Mouse (Mus musculus): ENCODE measurements around the gene Myo5a. TPM values are rescaled to one million over a fixed set of nuclear protein-coding genes. Genes with fewer than 3 reads are reported as not detected.
A peak's percentile ranks its signal among the peaks of the same experiment; 100 is the strongest.

Gene Myo5a
- total RNA-seq, 2 experiments from 2014 or later, result 307 to 308 TPM

DNA sequence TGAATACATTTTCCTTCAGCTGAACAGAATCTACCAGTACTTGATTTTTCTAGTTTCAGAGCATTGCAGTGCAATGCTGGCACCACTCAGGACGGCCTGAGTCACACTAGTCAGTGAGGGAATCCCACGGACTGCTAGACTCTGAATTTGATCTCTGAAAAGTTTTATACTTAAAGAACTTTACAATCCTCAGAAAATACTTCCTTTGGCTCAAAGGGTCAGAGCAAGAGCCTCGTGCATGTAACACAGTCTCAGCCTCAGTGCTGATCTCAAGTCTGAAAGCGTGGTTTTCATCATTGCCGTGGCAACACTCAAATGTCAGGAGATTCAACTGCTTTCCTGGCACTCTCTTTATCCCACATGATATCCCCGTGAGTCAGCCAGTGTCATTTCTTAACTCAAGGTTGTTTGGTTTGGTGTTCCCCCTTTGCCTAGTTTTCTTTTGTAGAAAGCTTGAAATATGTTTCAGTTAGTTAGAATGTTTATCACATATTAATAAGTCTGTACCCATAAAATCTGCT is 53.4 kb downstream of the Myo5a start:
- intact Hi-C loops (cut with DNase I), result no loop called here
- no peak overlapping the region for H3K4me3 ChIP-seq
- H3K27ac ChIP-seq, result no peak overlapping the region
- DNase-seq (ENCODE audit: extremely low spot score in 1 of 2, low spot score in 2 of 2), result no peak
- TF ChIP-seq CTCF (IDR thresholded peaks at IDR 0.05), result no peak

DNA sequence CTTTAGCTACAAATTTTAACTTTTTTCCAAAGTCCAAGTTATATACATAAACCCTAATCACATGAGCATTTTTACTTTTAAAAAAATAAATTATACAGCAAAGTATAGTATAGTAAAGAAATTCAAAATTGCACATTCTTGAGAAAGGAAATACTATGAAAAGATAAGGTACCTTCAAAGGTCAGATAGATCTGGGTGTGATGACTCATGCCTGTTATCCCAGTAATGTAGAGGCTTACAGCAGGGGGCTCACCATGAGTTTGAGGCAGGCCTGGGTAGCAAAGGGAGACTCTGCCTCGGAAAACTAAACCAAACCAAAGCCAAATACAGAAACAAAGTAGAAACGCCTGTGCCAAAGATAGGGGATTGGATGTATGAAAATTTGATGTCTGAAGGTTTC is 59.7 kb downstream of the Myo5a start:
- intact Hi-C loops (cut with DNase I), result no loop called here
- Histone ChIP-seq H3K27ac (no peak overlapping the region), H3K4me3 (no peak overlapping the region)
- no peak for TF ChIP-seq CTCF (IDR thresholded peaks at IDR 0.05)
- DNase-seq (ENCODE audit: extremely low spot score in 1 of 2, low spot score in 2 of 2), result no peak

- intact Hi-C loops (cut with DNase I), result no loop called here
- H3K4me3 ChIP-seq, result no peak overlapping the region
- no peak overlapping the region for H3K27ac ChIP-seq
- no peak for DNase-seq (ENCODE audit: extremely low spot score in 1 of 2, low spot score in 2 of 2)
- TF ChIP-seq CTCF (IDR thresholded peaks at IDR 0.05), result no peak
These were observed 76.1 kb downstream of the Myo5a start for GRCm38 (mm10) chr9:75146911-75147310.

GRCm38 (mm10) chr9:75160525-75160924 is 89.7 kb downstream of the Myo5a start:
- no peak for TF ChIP-seq CTCF (IDR thresholded peaks at IDR 0.05)
- intact Hi-C loops (cut with DNase I), result no loop called here
- Histone ChIP-seq H3K4me3 (no peak overlapping the region), H3K27ac (peak overlapping the region; percentile 65)
- DNase-seq (ENCODE audit: extremely low spot score in 1 of 2, low spot score in 2 of 2), result no peak

DNA sequence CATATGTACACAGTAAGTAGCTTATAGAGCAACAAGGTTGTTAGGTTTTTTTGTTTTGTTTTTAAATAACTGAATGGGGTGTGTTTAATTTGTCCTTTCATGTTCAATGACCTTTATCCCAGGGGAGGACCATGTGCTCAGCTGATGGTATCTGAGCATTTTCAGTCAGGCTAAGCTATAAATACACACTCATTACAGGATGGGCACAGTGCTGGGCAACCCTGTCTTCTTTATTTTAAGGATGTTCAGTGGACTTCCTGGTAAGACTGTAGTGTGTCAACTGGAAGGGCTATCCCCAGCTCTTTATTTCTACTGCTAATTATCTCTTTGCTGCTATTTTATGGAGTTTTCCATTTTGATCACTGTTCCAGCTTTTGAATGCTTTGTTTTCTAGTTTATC is 92.8 kb downstream of the Myo5a start:
- intact Hi-C loops (cut with DNase I), result no loop called here
- TF ChIP-seq CTCF (IDR thresholded peaks at IDR 0.05), result no peak
- H3K4me3 ChIP-seq, result no peak overlapping the region
- no peak for DNase-seq (ENCODE audit: extremely low spot score in 1 of 2, low spot score in 2 of 2)
- no peak overlapping the region for H3K27ac ChIP-seq

DNA sequence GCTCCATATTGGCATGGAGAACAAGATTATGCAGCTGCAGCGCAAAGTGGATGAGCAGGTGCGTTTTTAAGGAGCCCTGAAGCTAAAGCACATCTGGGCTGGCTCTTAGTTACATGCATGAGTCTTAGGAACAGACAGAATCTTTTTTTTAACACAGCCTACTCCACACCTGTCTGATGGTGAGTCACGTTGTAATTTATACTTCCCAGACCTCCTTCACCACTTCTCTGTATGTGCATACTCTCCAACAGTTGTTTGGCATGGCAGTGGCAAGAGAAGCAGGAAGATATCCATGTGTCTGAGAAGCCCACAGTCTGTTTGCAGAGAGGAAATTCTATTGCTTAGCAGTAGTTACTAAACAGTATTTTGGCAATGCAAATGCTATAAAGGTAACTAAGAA is 100.9 kb downstream of the Myo5a start:
- Histone ChIP-seq H3K4me3 (no peak overlapping the region), H3K27ac (peak overlapping the region; percentile 30; the same call in 1 of the 2 replicates)
- TF ChIP-seq CTCF (IDR thresholded peaks at IDR 0.05), result no peak
- no peak for DNase-seq (ENCODE audit: extremely low spot score in 1 of 2, low spot score in 2 of 2)
- intact Hi-C loops (cut with DNase I), result no loop called here

DNA sequence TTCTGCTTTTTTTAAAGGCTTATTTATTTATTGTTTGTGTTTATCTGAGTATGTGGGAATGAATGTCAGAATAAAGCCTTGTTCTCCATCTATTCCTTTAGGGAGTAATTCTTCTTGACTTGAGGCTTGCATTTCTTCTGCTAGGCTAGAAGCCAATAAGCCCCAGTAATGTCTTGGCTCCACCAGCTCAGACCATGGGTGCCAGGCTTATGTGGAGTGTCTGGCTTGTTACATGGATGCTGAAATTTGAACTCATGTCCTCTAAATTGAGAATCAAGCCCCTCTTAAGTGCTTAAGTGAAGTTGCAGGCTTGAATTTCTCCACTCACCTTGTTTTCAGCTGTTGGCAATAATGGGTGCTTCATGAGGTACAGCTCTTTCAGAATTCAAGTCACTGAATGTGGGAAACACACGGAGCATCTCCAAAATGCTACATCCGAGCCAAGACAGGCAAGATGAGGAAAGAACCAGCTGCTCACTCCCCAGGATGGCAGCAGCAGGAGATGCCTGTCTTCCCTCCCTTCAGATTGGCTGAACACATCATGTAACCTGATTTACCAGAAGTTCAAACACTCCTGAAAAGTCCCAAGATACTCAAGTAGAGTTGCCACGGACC is 116.9 kb downstream of the Myo5a start:
- no peak for TF ChIP-seq CTCF (IDR thresholded peaks at IDR 0.05)
- Histone ChIP-seq H3K4me3 (no peak overlapping the region), H3K27ac (peak overlapping the region; percentile 10)
- intact Hi-C loops (cut with DNase I), result no loop called here
- no peak for DNase-seq (ENCODE audit: extremely low spot score in 1 of 2, low spot score in 2 of 2)

DNA sequence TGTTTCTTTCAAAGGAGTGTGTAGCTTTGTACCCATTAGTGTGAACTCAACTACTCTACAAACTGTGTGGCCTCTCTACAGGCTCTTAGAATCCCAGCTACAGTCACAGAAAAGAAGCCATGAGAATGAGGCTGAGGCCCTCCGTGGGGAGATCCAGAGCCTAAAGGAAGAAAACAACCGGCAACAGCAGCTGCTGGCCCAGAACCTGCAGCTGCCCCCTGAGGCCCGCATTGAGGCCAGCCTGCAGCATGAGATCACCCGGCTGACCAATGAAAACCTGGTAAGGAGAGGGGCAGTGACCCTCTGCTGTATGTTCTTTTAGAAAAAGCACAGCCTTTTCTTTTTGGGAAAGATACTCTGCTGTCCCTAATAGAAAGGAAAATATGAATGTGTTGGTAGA is 123.0 kb downstream of the Myo5a start:
- intact Hi-C loops (cut with DNase I), result loop anchor here (5.0 kb wide), 1 partner anchor 137 kb away; no protein-coding TSS in a partner anchor
- no peak for TF ChIP-seq CTCF (IDR thresholded peaks at IDR 0.05)
- H3K27ac ChIP-seq, result peak overlapping the region; percentile 86
- DNase-seq (ENCODE audit: extremely low spot score in 1 of 2, low spot score in 2 of 2), result no peak
- no peak overlapping the region for H3K4me3 ChIP-seq

DNA sequence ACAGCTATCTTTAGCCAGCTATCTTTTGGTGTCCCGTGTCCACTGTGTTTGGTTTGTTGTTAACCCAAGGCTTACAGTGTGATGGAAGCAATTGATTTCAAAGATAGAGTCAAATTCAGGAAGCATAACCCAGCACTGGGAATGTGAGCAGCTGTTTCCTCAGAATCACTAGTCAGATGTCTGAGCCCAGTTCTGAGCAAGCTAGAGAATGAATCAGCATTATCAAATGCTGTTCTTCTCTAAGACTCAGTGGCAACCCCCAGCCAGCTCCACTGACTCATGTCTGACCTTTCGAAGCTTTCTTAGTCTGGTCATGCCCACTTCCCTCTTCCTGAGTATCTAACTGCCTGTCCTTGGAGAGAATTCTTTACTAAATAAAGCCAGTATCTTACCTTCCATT is 125.5 kb downstream of the Myo5a start:
- peak overlapping the region; percentile 86 for H3K27ac ChIP-seq
- H3K4me3 ChIP-seq, result no peak overlapping the region
- intact Hi-C loops (cut with DNase I), result loop anchor here (1.0 to 5.0 kb wide), 2 partner anchors 52 to 124 kb away; partner anchors contain the start of gene Myo5a
- peak; percentile 40 to 53 for DNase-seq (ENCODE audit: extremely low spot score in 1 of 2, low spot score in 2 of 2)
- TF ChIP-seq CTCF (IDR thresholded peaks at IDR 0.05), result no peak

DNA sequence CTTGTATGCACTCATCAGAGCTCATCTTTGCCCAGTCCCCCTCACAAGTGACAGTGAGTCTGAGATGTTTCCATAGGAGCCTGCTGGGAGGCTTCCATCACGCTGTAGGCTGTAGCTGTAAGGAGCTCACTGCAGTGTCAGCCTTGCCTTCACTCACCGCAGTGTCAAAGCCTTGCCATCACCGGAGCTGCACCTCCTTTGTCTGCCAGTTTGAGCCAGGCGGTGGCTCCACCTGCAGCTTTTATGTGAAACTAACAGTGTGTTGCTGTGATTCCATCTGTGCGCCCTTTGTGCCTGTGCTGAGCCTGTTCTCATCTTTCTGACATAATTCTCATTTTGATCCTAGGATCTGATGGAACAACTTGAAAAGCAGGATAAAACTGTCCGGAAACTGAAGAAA is 126.5 kb downstream of the Myo5a start:
- intact Hi-C loops (cut with DNase I), result loop anchor here (5.0 kb wide), 1 partner anchor 125 kb away; the partner anchor contains the start of gene Myo5a
- Histone ChIP-seq H3K4me3 (no peak overlapping the region), H3K27ac (peak overlapping the region; percentile 86)
- DNase-seq (ENCODE audit: extremely low spot score in 1 of 2, low spot score in 2 of 2), result peak; percentile 37 to 49
- TF ChIP-seq CTCF (IDR thresholded peaks at IDR 0.05), result peak; percentile 40

DNA sequence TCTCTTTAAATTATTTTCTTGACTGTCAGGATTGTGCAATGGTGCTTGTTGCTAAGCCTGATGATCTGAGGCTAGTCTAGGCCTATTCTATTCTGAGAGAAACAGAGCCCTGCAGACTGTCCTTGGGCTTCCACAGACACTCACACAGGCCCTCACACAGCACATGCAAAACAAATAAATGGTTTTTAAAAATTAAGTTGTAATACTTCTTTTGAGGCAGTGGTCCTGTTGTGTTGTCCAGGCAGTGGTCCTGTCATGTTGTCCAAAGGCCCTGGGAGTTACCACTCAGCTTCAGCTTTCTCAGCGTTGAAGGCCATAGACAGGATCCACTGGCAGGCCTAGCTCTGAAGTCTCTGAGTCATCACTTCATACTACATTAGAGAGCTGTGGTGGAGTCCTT is 130.7 kb downstream of the Myo5a start:
- TF ChIP-seq CTCF (IDR thresholded peaks at IDR 0.05), result no peak
- no peak overlapping the region for H3K4me3 ChIP-seq
- peak overlapping the region; percentile 70 for H3K27ac ChIP-seq
- intact Hi-C loops (cut with DNase I), result no loop called here
- no peak for DNase-seq (ENCODE audit: extremely low spot score in 1 of 2, low spot score in 2 of 2)

DNA sequence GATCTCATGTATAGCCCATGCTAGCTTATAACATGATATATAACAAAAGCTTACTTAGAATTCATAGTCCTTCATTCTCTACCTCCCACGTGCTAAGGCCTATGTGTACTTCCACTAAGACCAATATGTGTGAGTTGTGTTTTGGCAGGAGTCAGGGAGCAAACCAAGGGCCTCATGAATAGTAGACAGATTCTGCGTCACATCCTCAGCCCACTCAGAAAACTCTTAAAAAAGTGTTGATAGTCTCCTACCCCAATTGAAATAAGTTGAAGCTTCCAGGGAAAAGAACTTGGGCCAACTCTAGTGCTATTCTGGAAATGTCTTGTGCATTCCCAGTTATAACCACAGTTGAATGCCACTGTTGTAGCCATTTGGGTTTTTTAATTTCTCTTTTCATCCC is 131.2 kb downstream of the Myo5a start:
- no peak overlapping the region for H3K4me3 ChIP-seq
- peak overlapping the region; percentile 70 for H3K27ac ChIP-seq
- intact Hi-C loops (cut with DNase I), result no loop called here
- no peak for DNase-seq (ENCODE audit: extremely low spot score in 1 of 2, low spot score in 2 of 2)
- TF ChIP-seq CTCF (IDR thresholded peaks at IDR 0.05), result no peak; the same call in 1 of the 2 replicates

DNA sequence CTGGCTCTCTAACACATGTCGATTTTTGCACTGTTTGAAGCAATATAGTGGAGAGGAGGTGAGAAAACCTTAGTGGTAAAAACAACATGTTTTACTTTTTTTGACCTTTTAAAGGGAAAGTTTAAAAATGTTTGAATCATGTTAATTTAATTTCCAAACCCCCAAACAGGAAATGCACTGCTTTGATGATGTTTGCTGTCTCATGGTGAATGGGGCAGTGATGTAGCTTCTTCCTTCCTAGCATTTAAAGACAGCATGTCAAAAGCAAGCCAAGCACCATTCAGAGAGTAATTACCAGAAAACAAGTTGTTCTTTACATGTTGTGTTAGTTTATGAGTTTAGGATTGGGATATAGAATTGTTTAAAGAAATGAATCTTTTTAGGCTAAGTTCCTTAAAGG is 138.4 kb downstream of the Myo5a start:
- no peak for DNase-seq (ENCODE audit: extremely low spot score in 1 of 2, low spot score in 2 of 2)
- no peak for TF ChIP-seq CTCF (IDR thresholded peaks at IDR 0.05)
- no peak overlapping the region for H3K4me3 ChIP-seq
- H3K27ac ChIP-seq, result peak overlapping the region; percentile 78; the same call in 1 of the 2 replicates
- intact Hi-C loops (cut with DNase I), result no loop called here

Data from left cerebral cortex, adult 2 months (tissue).